Mouse (Mus musculus) kidney, postnatal 0 days (tissue): ENCODE measurements at regions not wholly inside any gene's neighbourhood (a gene's known extent, or its start where the extent isn't known, plus 50 kb on each side); places are given as distances from the start of the nearest gene placed in this dataset.

Source experiments
- ATAC-seq: fragments of 200-750 bp; cut with Nextera tagmentation; replicated peaks from 2 replicates; pipeline ENCODE4 v1.8.0; 2017; ENCODE audit warnings: low read depth, moderate number of reproducible peaks, moderate TSS enrichment, moderate library complexity; ENCODE audit not compliant: low FRiP score
- DNase-seq: peaks from one replicate; pipeline ENCODE4 v3.0.0-alpha.2; 2016; ENCODE audit warnings: low spot score
- H3K27ac ChIP-seq: fragments of 300-500 bp; sonication (generic); 2 replicates; pipeline ENCODE4 v1.5.1; 2014; ENCODE audit warnings: mild to moderate bottlenecking
- H3K27me3 ChIP-seq: fragments of 300-500 bp; sonication (generic); 2 replicates; pipeline ENCODE4 v1.6.1; 2014; ENCODE audit warnings: low read length, mixed read lengths; ENCODE audit not compliant: insufficient read depth
- H3K36me3 ChIP-seq: fragments of 300-500 bp; sonication (generic); 2 replicates; pipeline ENCODE4 v1.6.1; 2014; ENCODE audit warnings: low read length, mixed read lengths; ENCODE audit not compliant: insufficient read depth
- H3K4me1 ChIP-seq: fragments of 300-500 bp; sonication (generic); replicated peaks from 2 replicates; pipeline ENCODE4 v1.6.1; 2014; ENCODE audit warnings: antibody characterized with exemption, low read length, mixed read lengths; ENCODE audit not compliant: insufficient read depth
- H3K4me2 ChIP-seq: fragments of 300-500 bp; sonication (generic); 2 replicates; pipeline ENCODE4 v1.6.1; 2014; ENCODE audit warnings: mild to moderate bottlenecking, low read length, moderate library complexity, mixed read lengths
- H3K4me3 ChIP-seq: fragments of 300-500 bp; sonication (generic); replicated peaks from 2 replicates; pipeline ENCODE4 v1.5.1; 2014; ENCODE audit warnings: low read depth, low read length
- H3K9ac ChIP-seq: fragments of 300-500 bp; sonication (generic); 2 replicates; pipeline ENCODE4 v1.6.1; 2014; ENCODE audit warnings: low read depth, low read length
- H3K9me3 ChIP-seq: fragments of 300-500 bp; sonication (generic); replicated peaks from 2 replicates; pipeline ENCODE4 v1.6.1; 2016; ENCODE audit warnings: low read length, inconsistent platforms, mixed read lengths
- CTCF ChIP-seq: IDR thresholded peaks from 2 replicates; pipeline ENCODE4 v1.5.1; 2016; ENCODE audit warnings: antibody characterized with exemption, low read depth, mild to moderate bottlenecking, moderate library complexity
- WGBS: fragments of 180-500 bp; shearing (Covaris S2); extraction: QIAGEN DNeasy Blood & Tissue Kit; methylation state at CpG from one replicate; pipeline ENCODE4 v1.1.7; 2014; 5-methylcytosine and 5-hydroxymethylcytosine counted together

DNA sequence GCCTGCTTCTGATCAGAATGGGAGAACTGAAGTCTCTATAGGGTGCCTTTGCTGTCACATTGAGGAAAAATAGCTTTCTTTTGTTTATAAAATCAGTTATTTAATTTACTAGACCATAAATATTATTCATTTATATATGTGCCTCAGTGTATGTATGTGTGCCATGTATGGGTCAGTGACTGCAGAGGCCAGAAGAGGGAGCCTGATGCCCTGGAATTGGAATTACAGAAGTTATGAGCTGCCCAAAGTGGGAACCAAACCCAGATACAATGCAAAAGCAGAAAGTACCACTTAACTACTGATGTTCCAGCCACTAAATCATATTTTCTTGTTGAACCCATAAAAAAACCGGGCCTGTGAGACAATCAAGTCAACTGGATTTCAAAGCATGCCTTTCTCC lies 91.8 kb upstream of the Nampt start:
- Histone ChIP-seq H3K4me2 (no peak overlapping the region), H3K4me3 (no peak overlapping the region), H3K27ac (no peak overlapping the region), H3K9me3 (no peaks in the 10 kb centered on the region), H3K36me3 (no peaks in the 10 kb centered on the region), H3K4me1 (no peaks in the 10 kb centered on the region), H3K27me3 (no peaks in the 10 kb centered on the region), H3K9ac (no peak overlapping the region)
- WGBS: 74% methylated on average over 1 of the region's 1 CpGs
- no peak for DNase-seq
- no peak for ATAC-seq
- TF ChIP-seq CTCF: 0 out of 2 replicates have a peak, but pooled peaks have one; percentile 20

DNA sequence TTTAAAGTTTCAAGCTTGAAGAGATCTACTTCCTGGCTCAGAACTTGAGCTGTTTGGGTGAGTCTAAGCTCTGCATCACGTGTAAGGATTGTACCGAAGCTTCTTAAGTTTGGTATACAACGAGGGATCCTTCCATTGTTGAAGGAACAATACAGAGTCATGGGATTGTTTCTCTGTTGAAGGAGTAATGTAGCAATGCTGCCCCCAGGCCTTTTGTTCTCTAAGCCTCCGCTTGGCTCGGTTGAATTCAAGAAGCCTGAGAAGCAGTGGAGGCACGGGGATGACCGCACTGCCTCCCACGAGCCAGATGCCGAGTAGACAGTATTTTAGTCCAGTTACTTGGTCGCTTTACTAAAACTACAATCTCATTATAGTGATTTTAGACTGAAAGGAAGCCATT lies 90.9 kb upstream of the Nampt start:
- no peak for TF ChIP-seq CTCF
- Histone ChIP-seq H3K36me3 (no peaks in the 10 kb centered on the region), H3K4me2 (no peak overlapping the region), H3K4me1 (no peaks in the 10 kb centered on the region), H3K4me3 (no peak overlapping the region), H3K27me3 (no peaks in the 10 kb centered on the region), H3K9me3 (no peaks in the 10 kb centered on the region), H3K9ac (no peak overlapping the region), H3K27ac (no peak overlapping the region)
- DNase-seq: no peak
- 67% methylated on average over 10 of the region's 10 CpGs for WGBS
- no peak for ATAC-seq

DNA sequence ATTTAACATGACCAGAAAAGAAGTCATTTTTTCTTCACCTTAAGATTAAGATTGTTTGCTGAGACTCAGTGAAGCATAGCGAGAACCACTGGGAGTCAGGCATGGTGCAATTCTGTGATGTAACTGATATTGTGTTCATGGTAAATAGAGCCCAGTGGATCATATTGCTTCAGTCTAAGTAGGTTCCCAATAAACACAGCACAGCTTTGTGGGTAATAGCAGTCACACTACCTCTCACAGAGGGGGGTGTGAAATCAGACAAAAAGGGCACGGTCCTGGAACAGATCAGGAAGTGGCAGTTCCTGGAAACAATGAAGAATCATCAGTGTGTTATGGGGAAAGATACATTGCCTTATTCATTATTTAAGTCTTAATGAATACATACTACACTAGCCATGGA lies 84.1 kb upstream of the Nampt start:
- Histone ChIP-seq H3K4me1 (no peaks in the 10 kb centered on the region), H3K27me3 (no peaks in the 10 kb centered on the region), H3K36me3 (no peaks in the 10 kb centered on the region), H3K4me2 (no peak overlapping the region), H3K27ac (no peak overlapping the region), H3K4me3 (no peak overlapping the region), H3K9ac (no peak overlapping the region), H3K9me3 (no peaks in the 10 kb centered on the region)
- DNase-seq (peak; percentile 61), ATAC-seq (peak; percentile 75; the same call in 1 of the 2 replicates)
- no peak for TF ChIP-seq CTCF
- WGBS: 33% methylated on average over 2 of the region's 2 CpGs

DNA sequence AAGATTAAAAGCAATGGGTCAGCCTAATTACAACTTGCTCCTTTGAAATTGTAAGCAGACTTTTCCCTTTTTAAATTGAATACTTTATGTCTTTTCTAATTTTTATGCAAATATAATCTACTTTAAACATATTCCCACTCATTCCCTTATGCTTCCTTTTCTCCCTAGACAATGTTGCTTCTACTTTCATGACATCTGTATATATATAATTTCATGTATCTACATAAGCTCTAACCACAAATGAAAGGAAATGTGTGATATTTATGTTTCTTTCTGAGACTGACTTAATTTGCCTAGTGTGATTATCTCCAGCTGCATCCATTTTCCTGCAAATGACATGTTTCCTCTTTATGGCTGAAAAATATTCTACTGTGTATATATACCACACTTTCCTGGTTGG lies 77.9 kb upstream of the Nampt start:
- DNase-seq (no peak), ATAC-seq (no peak)
- no peak overlapping the region for H3K4me3 ChIP-seq
- H3K27ac ChIP-seq: no peak overlapping the region
- TF ChIP-seq CTCF: no peak
- H3K4me2 ChIP-seq: no peak overlapping the region
- no peaks in the 10 kb centered on the region for H3K4me1 ChIP-seq
- H3K27me3 ChIP-seq: no peaks in the 10 kb centered on the region
- H3K36me3 ChIP-seq: no peaks in the 10 kb centered on the region
- H3K9me3 ChIP-seq: no peaks in the 10 kb centered on the region
- no peak overlapping the region for H3K9ac ChIP-seq

DNA sequence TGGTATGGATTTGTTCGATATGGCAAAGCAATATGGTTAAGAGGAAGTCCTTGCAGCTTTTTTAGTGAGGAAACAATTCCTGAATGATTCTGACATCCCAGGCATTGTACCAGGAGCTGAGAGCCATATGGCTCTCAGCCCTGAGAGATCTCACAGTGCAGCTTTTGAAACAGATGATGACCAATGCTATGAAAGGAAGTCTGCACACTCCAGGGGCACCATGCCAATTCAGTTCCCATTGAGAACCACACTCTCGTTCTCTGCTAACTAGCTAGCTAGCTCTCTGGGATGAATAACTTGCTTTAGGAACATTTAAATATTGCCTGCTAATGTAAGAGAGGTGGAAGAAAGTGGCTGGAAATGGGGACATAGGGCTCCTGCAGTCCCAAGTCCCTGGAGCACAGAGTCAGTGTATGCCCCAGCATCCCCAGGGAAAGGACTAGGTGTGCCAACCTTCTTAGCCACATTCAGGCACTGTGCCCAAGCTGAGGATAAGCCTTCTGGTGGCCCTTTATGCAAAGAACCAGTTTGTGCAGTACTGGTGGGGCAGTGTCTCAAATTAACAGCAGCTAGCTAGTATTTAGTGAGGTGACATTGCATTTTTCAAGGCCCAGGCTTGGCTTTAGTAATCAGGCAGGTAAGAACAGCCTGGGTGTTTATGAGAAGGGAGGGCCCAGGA lies 61.8 kb upstream of the Nampt start:
- Histone ChIP-seq H3K27me3 (no peaks in the 10 kb centered on the region), H3K4me3 (no peak overlapping the region), H3K4me1 (no peaks in the 10 kb centered on the region), H3K9ac (no peak overlapping the region), H3K9me3 (no peaks in the 10 kb centered on the region), H3K36me3 (no peaks in the 10 kb centered on the region), H3K27ac (no peak overlapping the region), H3K4me2 (no peak overlapping the region)
- ATAC-seq (no peak), DNase-seq (no peak)
- no peak for TF ChIP-seq CTCF
- 80% methylated on average over 2 of the region's 2 CpGs for WGBS

DNA sequence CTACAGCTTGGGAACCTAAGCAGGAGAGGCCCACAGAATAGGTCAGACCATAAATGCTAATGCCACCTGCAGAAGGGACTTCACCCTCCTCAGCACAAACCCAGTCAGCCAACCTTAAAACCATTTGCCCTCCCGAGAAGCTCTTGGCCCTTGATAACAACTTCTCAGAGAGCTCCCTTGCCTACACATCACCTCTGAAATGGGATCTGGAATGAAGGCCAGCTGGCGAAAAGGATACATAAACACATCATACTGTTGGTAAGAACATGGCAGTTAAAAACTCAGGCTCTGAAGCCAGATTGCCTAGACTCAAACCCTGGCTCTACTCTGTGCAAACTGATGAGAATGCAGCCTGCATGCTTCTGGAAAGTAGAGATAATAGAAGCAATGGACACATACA lies 61.2 kb upstream of the Nampt start:
- no peak for ATAC-seq
- Histone ChIP-seq H3K27ac (no peak overlapping the region), H3K9me3 (no peaks in the 10 kb centered on the region), H3K27me3 (no peaks in the 10 kb centered on the region), H3K36me3 (no peaks in the 10 kb centered on the region), H3K9ac (no peak overlapping the region), H3K4me2 (no peak overlapping the region), H3K4me1 (no peaks in the 10 kb centered on the region), H3K4me3 (no peak overlapping the region)
- no peak for DNase-seq
- TF ChIP-seq CTCF: no peak
- 64% methylated on average over 2 of the region's 2 CpGs for WGBS

DNA sequence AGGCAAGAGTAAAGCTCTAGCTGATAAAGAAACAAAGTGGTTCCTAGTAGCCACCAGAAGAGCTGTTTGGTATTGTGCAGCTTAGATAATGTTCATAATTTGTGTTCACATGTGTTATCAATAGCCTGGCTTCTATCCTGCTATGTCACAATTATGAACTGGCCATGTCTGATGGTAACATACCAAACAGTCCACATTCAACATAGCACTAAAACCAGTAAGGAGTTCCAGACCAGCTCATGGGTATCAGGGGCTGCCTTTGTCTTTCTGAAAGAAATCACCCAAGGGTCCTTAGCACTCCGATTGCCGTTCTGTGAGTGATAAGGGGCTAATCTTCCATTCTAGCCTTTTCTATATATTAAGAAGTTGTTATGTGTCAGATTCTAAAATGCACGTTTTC lies 58.7 kb upstream of the Nampt start:
- Histone ChIP-seq H3K27ac (no peak overlapping the region), H3K9ac (no peak overlapping the region), H3K4me2 (no peak overlapping the region), H3K4me1 (no peaks in the 10 kb centered on the region), H3K36me3 (no peaks in the 10 kb centered on the region), H3K4me3 (no peak overlapping the region), H3K9me3 (no peaks in the 10 kb centered on the region), H3K27me3 (no peaks in the 10 kb centered on the region)
- 69% methylated on average over 3 of the region's 3 CpGs for WGBS
- DNase-seq (no peak), ATAC-seq (no peak)
- TF ChIP-seq CTCF: no peak
